Mouse (Mus musculus) CH12.LX (cell line): ENCODE measurements at regions not wholly inside any gene's neighbourhood (a gene's known extent, or its start where the extent isn't known, plus 50 kb on each side); places are given as distances from the start of the nearest gene placed in this dataset.

ENCODE experiments used
- CTCF ChIP-seq, 2 experiments: IDR thresholded peaks in 1 of 2; conservative IDR thresholded peaks in 1 of 2; 2 replicates each; pipeline ENCODE4 v1.5.1; 2011 to 2012; ENCODE audit warnings: low read depth in 2 of 2, low read length in 2 of 2, improper control_type of control experiment in 1 of 2, inconsistent platforms in 1 of 2, mild to moderate bottlenecking in 1 of 2, moderate library complexity in 1 of 2
- E2F4 ChIP-seq: IDR thresholded peaks from 2 replicates; pipeline ENCODE4 v1.6.1; 2011; ENCODE audit warnings: low read depth, low read length, improper control_type of control experiment; ENCODE audit not compliant: insufficient replicate concordance
- ELF1 ChIP-seq: IDR thresholded peaks from 2 replicates; pipeline ENCODE4 v1.6.1; 2014; ENCODE audit warnings: low read depth, mild to moderate bottlenecking, inconsistent platforms, low read length, improper control_type of control experiment
- JUN ChIP-seq: IDR thresholded peaks from 2 replicates; pipeline ENCODE4 v1.6.1; 2011; ENCODE audit warnings: low read depth, mild to moderate bottlenecking, low read length, improper control_type of control experiment, moderate library complexity; ENCODE audit not compliant: insufficient read depth
- POLR2A ChIP-seq: IDR thresholded peaks from 2 replicates; pipeline ENCODE4 v1.6.1; 2011; ENCODE audit warnings: low read depth, mild to moderate bottlenecking, improper control_type of control experiment, low read length

GRCm38 (mm10) chr14:25377091-25377490 lies 81.9 kb upstream of the Zmiz1 start:
- TF ChIP-seq CTCF (conservative IDR thresholded peaks at IDR 0.05 in 1 of 2, IDR thresholded peaks at IDR 0.05 in 1 of 2; ENCODE audit: low read depth in 2 of 2, low read length in 2 of 2) = no peak
- no peak for TF ChIP-seq POLR2A
- peak; percentile 17; the same call in 1 of the 2 replicates for TF ChIP-seq ELF1
- TF ChIP-seq E2F4 = no peak
- no peak for TF ChIP-seq JUN
